In genomic region chr1:120057044-120057443, GRCm38 (mm10) we compare ENCODE assay signal across 12 mouse cellular contexts. TPM values are rescaled to one million over a fixed set of nuclear protein-coding genes. Genes with fewer than 3 reads are reported as not detected.
DNase-seq lines count a peak whose midpoint lies in the region; ATAC-seq and TF ChIP-seq lines count a peak whose summit lies in the region.
"Had no signal": no experiment of that assay in that cellular context is flagged by ENCODE, and none has a peak within 500 bp of the region (broad histone marks: within the 10 kb centered on the region; RNA-seq: fewer than 3 reads in every experiment).

No protein-coding gene starts in this region.

- H3K4me3 ChIP-seq in lung, embryonic 15.5 days = no peak overlapping the region
- no peak overlapping the region for H3K4me3 ChIP-seq in bone marrow macrophage, adult 2 months (ENCODE audit: insufficient read depth, low read length)
- no peak overlapping the region for H3K4me3 ChIP-seq in cerebellum, adult 2 months (replicated peaks; ENCODE audit: insufficient read depth, low read depth, low read length)
- H3K4me3 ChIP-seq: liver, embryonic 13.5 days; neural tube, embryonic 12.5 days had no signal

- peaks cover 9% of the 10 kb centered on the region; the same call in 1 of the 2 replicates for H3K4me1 ChIP-seq in lung, embryonic 15.5 days
- peaks cover 28% of the 10 kb centered on the region for H3K4me1 ChIP-seq in bone marrow macrophage, adult 2 months (ENCODE audit: control insufficient read depth, insufficient read depth, low read length)
- peaks cover 3% of the 10 kb centered on the region; the same call in 1 of the 2 replicates for H3K4me1 ChIP-seq in cerebellum, adult 2 months (ENCODE audit: control insufficient read depth, insufficient read depth, low read length)
- H3K4me1 ChIP-seq: liver, embryonic 13.5 days; neural tube, embryonic 12.5 days had no signal

- no peaks in the 10 kb centered on the region for H3K36me3 ChIP-seq in lung, embryonic 15.5 days
- H3K36me3 ChIP-seq: liver, embryonic 13.5 days; neural tube, embryonic 12.5 days had no signal

- WGBS in lung, embryonic 15.5 days = 51% methylated on average over 14 of the region's 14 CpGs
- WGBS in cerebellum, adult 2 months = 78% methylated on average over 14 of the region's 14 CpGs

- no peak overlapping the region for H3K27ac ChIP-seq in lung, embryonic 15.5 days
- H3K27ac ChIP-seq in bone marrow macrophage, adult 2 months (ENCODE audit: insufficient read depth, low read depth, low read length) = 0 out of 2 replicates have a peak overlapping the region, but pooled peaks have one; percentile 33
- H3K27ac ChIP-seq in cerebellum, adult 2 months (ENCODE audit: insufficient read depth, low read length) = no peak overlapping the region
- H3K27ac ChIP-seq: liver, embryonic 13.5 days; neural tube, embryonic 12.5 days had no signal

- no peaks in the 10 kb centered on the region for H3K9me3 ChIP-seq in lung, embryonic 15.5 days
- H3K9me3 ChIP-seq: liver, embryonic 13.5 days; neural tube, embryonic 12.5 days had no signal

- no peak overlapping the region for H3K4me2 ChIP-seq in lung, embryonic 15.5 days
- H3K4me2 ChIP-seq: liver, embryonic 13.5 days; neural tube, embryonic 12.5 days had no signal

- ATAC-seq in lung, embryonic 15.5 days (ENCODE audit: borderline replicate concordance, extremely low read depth, low FRiP score, low TSS enrichment) = peak; percentile 17; the same call in 1 of the 2 replicates
- ATAC-seq in megakaryocyte, adult 5-6 weeks (ENCODE audit: poor library complexity, severe bottlenecking) = peak; percentile 20; the same call in 1 of the 2 replicates

- no peak for TF ChIP-seq POLR2A in bone marrow macrophage, adult 2 months (IDR thresholded peaks at IDR 0.05; ENCODE audit: borderline replicate concordance, low read depth, low read length)
- no peak for TF ChIP-seq POLR2A in cerebellum, adult 2 months (IDR thresholded peaks at IDR 0.05; ENCODE audit: borderline replicate concordance, insufficient read depth, low read length)

- no peak for TF ChIP-seq CTCF in bone marrow macrophage, adult 2 months (IDR thresholded peaks at IDR 0.05; ENCODE audit: low read depth, low read length)
- TF ChIP-seq CTCF in cerebellum, adult 2 months (IDR thresholded peaks at IDR 0.05; ENCODE audit: borderline replicate concordance, insufficient read depth, low read depth, low read length) = no peak

- no peak overlapping the region for H3K9ac ChIP-seq in lung, embryonic 15.5 days
- H3K9ac ChIP-seq: liver, embryonic 13.5 days; neural tube, embryonic 12.5 days had no signal

- DNase-seq in lung, postnatal 4 days = no peak
- DNase-seq in induced T-regulatory cell, adult 2 months (ENCODE audit: low read depth) = peak; percentile 46
- DNase-seq in adrenal gland, adult (ENCODE audit: inconsistent age in 2 of 2, low spot score in 1 of 2) = no peak
- no peak for DNase-seq in cerebellum, adult 2 months
- DNase-seq: heart, postnatal 14 days; liver, embryonic 13.5 days; spleen, adult 18-20 months had no signal

- H3K27me3 ChIP-seq in lung, embryonic 15.5 days = no peaks in the 10 kb centered on the region
- no peaks in the 10 kb centered on the region for H3K27me3 ChIP-seq in cerebellum, adult 2 months (ENCODE audit: control insufficient read depth, insufficient read depth, low read length)
- H3K27me3 ChIP-seq: liver, embryonic 13.5 days; neural tube, embryonic 12.5 days had no signal

RNA-seq across cellular contexts. Expression of gene Tmem37, which starts 16.8 kb away (rescaled TPM):
- polyA plus RNA-seq in lung, embryonic 15.5 days (2015; fragmentation: Nextera tagmentation; extraction: Ambion mirVana) = 9.0 and 9.1 TPM in 2 replicates
- polyA plus RNA-seq in bone marrow macrophage, adult 2 months (2012; ENCODE audit: insufficient read depth, insufficient read length, missing spikeins) = 71.5 and 83.0 TPM in 2 replicates
- 1.0 TPM in 1 of 2 replicates, not detected in the other for total RNA-seq in megakaryocyte, adult 5-6 weeks (2015)
- total RNA-seq in megakaryocyte, adult 5-6 weeks (2017) = not detected in 2 replicates
- 1.3 and 2.2 TPM in 2 replicates for polyA plus RNA-seq in cerebellum, adult 2 months (2012; rRNA removed)

RNA-seq across cellular contexts. Expression of gene Sctr, which starts 50.4 kb away (rescaled TPM):
- 0.19 and 0.31 TPM in 2 replicates for polyA plus RNA-seq in lung, embryonic 15.5 days (2015; fragmentation: Nextera tagmentation; extraction: Ambion mirVana)
- not detected in 2 replicates for polyA plus RNA-seq in bone marrow macrophage, adult 2 months (2012; ENCODE audit: insufficient read depth, insufficient read length, missing spikeins)
- total RNA-seq in megakaryocyte, adult 5-6 weeks (2015) = not detected in 2 replicates
- total RNA-seq in megakaryocyte, adult 5-6 weeks (2017) = not detected in 2 replicates
- 0.19 and 0.25 TPM in 2 replicates for polyA plus RNA-seq in cerebellum, adult 2 months (2012; rRNA removed)
- total RNA-seq: MEL had no signal
- polyA plus RNA-seq: liver, embryonic 13.5 days had no signal
